Mouse (Mus musculus) olfactory bulb, adult 2 months (tissue): ENCODE measurements around the gene Map6. TPM values are rescaled to one million over a fixed set of nuclear protein-coding genes. Genes with fewer than 3 reads are reported as not detected.

ENCODE experiments used
- H3K27ac ChIP-seq: fragments of 200-500 bp; 2 replicates; pipeline ENCODE4 v1.5.1; 2012; ENCODE audit warnings: low read depth, low read length; ENCODE audit not compliant: insufficient read depth
- H3K4me1 ChIP-seq: fragments of 200-500 bp; 2 replicates; pipeline ENCODE4 v1.6.1; 2012; ENCODE audit warnings: low read length; ENCODE audit not compliant: control insufficient read depth, insufficient read depth
- H3K4me3 ChIP-seq: fragments of 200-500 bp; 2 replicates; pipeline ENCODE4 v1.5.1; 2012; ENCODE audit warnings: mild to moderate bottlenecking, low read depth, low read length, moderate library complexity; ENCODE audit not compliant: insufficient read depth
- CTCF ChIP-seq: fragments of 200-500 bp; IDR thresholded peaks from 2 replicates; pipeline ENCODE4 v1.5.1; 2012; ENCODE audit warnings: low read depth, mild to moderate bottlenecking, low read length, moderate library complexity; ENCODE audit not compliant: insufficient read depth
- POLR2A ChIP-seq: fragments of 200-500 bp; IDR thresholded peaks from 2 replicates; pipeline ENCODE4 v1.6.1; 2012; ENCODE audit warnings: mild to moderate bottlenecking, low read depth, low read length, moderate library complexity; ENCODE audit not compliant: insufficient read depth
- WGBS: fragments of 180-500 bp; shearing (Covaris S2); methylation state at CpG from one replicate; pipeline ENCODE4 v1.1.7; 2018; 5-methylcytosine and 5-hydroxymethylcytosine counted together
- polyA plus RNA-seq: library from polyadenylated mRNA; stranded (reverse); fragments of >200 nt; gene quantifications from 2 replicates; pipeline ENCODE4 v1.2.4, GENCODE M21; 2012; ENCODE audit warnings: low replicate concordance; ENCODE audit not compliant: missing spikeins, insufficient read depth, insufficient read length

The Map6 gene
- polyA plus RNA-seq, 1 experiment, result not detected

DNA sequence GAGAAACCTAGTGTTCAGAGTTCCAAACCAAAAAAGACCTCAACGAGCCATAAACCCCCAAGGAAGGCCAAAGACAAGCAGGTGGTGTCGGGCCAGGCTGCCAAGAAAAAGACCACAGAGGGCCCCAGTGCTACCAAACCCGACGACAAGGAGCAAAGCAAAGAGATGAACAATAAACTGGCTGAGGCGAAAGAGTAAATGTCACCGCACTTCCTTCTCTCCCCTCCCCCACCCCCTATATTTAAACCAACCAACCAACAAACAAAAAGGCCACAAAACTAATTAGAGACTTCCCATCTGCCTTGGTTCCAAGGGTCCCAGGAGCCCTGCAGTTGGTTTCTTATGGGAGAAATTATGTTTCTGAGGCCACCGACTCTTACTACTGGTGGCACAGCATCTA lies 50.2 kb downstream of the Map6 start:
- no peaks in the 10 kb centered on the region for H3K4me1 ChIP-seq
- WGBS, result 85% methylated on average over 7 of the region's 7 CpGs
- no peak overlapping the region for H3K27ac ChIP-seq
- no peak overlapping the region for H3K4me3 ChIP-seq
- TF ChIP-seq CTCF (no peak), POLR2A (no peak)

- WGBS, result 72% methylated on average over 14 of the region's 14 CpGs
- no peak for TF ChIP-seq CTCF
- no peak for TF ChIP-seq POLR2A
Measured at GRCm38 (mm10) chr7:99320524-99320923, 53.3 kb downstream of the Map6 start.

GRCm38 (mm10) chr7:99322691-99323320 lies 55.6 kb downstream of the Map6 start:
- Histone ChIP-seq H3K27ac (no peak overlapping the region), H3K4me1 (peaks cover 14% of the 10 kb centered on the region), H3K4me3 (no peak overlapping the region)
- 93% methylated on average over 6 of the region's 6 CpGs for WGBS
- TF ChIP-seq POLR2A (no peak), CTCF (no peak)

More at GRCm38 (mm10) chr7:99320524-99320923, 53.3 kb downstream of the Map6 start:
- no peak overlapping the region for H3K4me3 ChIP-seq
- no peak overlapping the region for H3K27ac ChIP-seq
- H3K4me1 ChIP-seq, result peaks cover 10% of the 10 kb centered on the region

GRCm38 (mm10) chr7:99323321-99323700 lies 56.1 kb downstream of the Map6 start:
- Histone ChIP-seq H3K4me1 (peaks cover 14% of the 10 kb centered on the region), H3K27ac (no peak overlapping the region), H3K4me3 (no peak overlapping the region)
- TF ChIP-seq CTCF (no peak), POLR2A (no peak)
- 93% methylated on average over 9 of the region's 9 CpGs for WGBS

- no peak for TF ChIP-seq POLR2A
- no peak for TF ChIP-seq CTCF
- 71% methylated on average over 10 of the region's 10 CpGs for WGBS
- H3K4me3 ChIP-seq, result no peak overlapping the region
- no peak overlapping the region for H3K27ac ChIP-seq
- peaks cover 14% of the 10 kb centered on the region for H3K4me1 ChIP-seq
Measured at GRCm38 (mm10) chr7:99324810-99325209, 57.6 kb downstream of the Map6 start.

DNA sequence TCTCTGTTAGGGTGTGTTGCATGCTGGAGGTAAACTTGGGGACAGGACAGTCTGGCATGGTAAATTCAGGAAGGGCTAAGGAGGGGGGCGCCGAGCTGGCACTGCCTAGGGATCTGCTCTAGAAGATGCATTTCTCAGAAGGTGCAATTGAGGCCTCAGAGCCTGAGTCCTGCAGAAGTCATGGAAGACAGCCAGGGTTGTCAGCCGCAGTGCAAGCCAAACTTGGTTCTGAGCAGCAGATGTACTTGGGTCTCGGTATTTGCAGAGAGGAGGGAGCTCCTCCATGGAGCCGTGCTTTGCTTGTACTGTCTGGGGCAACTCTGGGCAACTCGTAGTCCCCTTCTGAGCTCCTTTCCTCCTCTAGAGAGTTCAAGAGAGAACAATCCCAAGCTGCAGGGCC lies 58.9 kb downstream of the Map6 start:
- WGBS, result 76% methylated on average over 6 of the region's 6 CpGs
- no peak for TF ChIP-seq POLR2A
- no peak for TF ChIP-seq CTCF

GRCm38 (mm10) chr7:99328847-99329246 lies 61.6 kb downstream of the Map6 start:
- no peak for TF ChIP-seq CTCF
- TF ChIP-seq POLR2A, result no peak
- Histone ChIP-seq H3K27ac (no peak overlapping the region), H3K4me1 (peaks cover 11% of the 10 kb centered on the region; the same call in 1 of the 2 replicates), H3K4me3 (no peak overlapping the region)
- 51% methylated on average over 4 of the region's 4 CpGs for WGBS

More for the DNA sequence above, 58.9 kb downstream of the Map6 start:
- no peak overlapping the region for H3K27ac ChIP-seq
- H3K4me3 ChIP-seq, result no peak overlapping the region
- H3K4me1 ChIP-seq, result peaks cover 14% of the 10 kb centered on the region

DNA sequence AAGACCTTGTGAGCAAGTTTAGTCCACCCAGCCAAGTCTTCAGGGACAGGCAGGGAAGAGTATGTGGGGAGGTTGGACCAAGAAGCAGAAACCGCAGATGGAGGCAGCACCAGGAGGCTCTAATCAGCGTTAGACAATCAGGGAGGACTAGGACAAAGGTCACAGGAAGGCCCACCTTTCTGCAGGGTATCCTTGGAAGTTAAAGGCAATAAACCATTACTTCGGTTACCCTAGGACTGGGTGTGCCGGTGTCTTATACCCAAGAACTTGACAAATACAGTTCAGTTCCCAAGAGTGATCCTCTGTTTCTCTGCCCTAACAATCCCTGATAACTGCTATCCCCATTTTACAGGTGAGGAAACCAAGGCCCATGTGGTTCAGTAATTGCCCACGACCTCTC lies 62.8 kb downstream of the Map6 start:
- Histone ChIP-seq H3K4me3 (no peak overlapping the region), H3K4me1 (peaks cover 10% of the 10 kb centered on the region; the same call in 1 of the 2 replicates), H3K27ac (no peak overlapping the region)
- WGBS, result 94% methylated on average over 5 of the region's 5 CpGs
- TF ChIP-seq CTCF, result no peak
- TF ChIP-seq POLR2A, result no peak

DNA sequence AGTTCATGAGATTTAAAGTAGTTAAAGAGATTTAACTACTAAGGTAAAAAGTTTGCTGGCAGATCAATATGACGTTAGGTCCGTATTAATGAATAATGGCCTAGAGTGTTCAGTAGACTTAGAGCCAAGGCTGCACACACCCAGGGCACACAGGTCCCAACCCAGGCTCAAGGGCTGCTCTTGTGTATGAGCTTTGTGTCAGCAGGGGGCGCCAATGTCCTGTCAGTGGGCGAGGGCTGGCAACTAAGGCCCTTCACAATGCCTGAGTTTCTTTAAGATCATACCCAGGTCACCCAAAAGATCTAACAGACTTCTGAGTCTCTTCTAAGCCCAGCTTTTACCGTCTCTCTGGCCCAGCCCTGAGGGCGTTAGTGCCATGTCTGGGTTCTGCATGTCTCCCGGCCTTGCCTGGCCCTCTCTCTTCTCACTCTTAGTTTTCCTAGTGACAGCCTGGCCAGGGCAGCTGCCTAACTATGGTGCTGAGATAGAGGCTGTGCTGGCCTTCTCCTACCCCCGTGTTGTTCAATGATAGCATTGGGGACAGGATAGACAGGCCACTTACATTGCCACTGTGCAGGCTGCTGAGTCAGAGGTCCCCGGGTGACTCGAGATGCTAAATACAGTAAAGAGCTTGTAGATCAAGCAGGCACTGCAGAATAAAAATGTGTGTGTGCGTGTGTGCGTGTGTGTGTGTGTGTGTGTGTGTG lies 65.7 kb downstream of the Map6 start:
- no peak for TF ChIP-seq POLR2A
- peak; percentile 84 for TF ChIP-seq CTCF
- H3K4me3 ChIP-seq, result no peak overlapping the region
- 34% methylated on average over 12 of the region's 12 CpGs for WGBS
- no peak overlapping the region for H3K27ac ChIP-seq
- peaks cover 5% of the 10 kb centered on the region; the same call in 1 of the 2 replicates for H3K4me1 ChIP-seq

DNA sequence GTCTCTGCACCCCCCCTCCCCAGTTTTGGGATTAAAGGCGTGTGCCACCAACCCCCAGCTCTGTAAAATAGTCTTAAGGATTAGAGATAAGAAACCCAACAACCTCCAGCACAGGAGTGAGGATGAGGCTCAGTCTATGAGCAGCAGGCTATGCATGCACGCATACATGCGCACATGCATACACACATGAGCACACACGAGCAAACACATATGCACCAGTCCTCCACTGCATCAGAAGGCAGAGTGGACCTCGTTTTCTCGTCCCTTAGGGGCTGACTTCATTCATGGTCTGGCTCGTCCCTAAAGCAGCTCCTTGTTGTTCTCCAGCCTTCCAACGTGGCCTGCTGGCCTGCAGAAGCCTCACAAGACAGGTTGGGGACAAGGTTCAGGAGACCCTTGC lies 73.5 kb downstream of the Map6 start:
- WGBS, result 85% methylated on average over 8 of the region's 8 CpGs
- H3K27ac ChIP-seq, result no peak overlapping the region
- H3K4me3 ChIP-seq, result no peak overlapping the region
- H3K4me1 ChIP-seq, result no peaks in the 10 kb centered on the region
- TF ChIP-seq POLR2A (no peak), CTCF (no peak)
